Mouse (Mus musculus) liver, adult 2 months (tissue): ENCODE measurements around the gene Fancd2os. TPM values are rescaled to one million over a fixed set of nuclear protein-coding genes. Genes with fewer than 3 reads are reported as not detected.
A peak's percentile ranks its signal among the peaks of the same experiment; 100 is the strongest.

ENCODE experiments used
- DNase-seq: peaks from one replicate; pipeline ENCODE4 v3.0.0-alpha.2; 2011; ENCODE audit warnings: low read depth, low spot score; ENCODE audit errors: extremely low read depth
- H3K27ac ChIP-seq: fragments of 200-500 bp; replicated peaks from 2 replicates; pipeline ENCODE4 v1.5.1; 2012; ENCODE audit warnings: low read depth, mild to moderate bottlenecking, control low read depth, inconsistent platforms, low read length; ENCODE audit not compliant: insufficient read depth
- H3K27me3 ChIP-seq: fragments of 200-500 bp; 2 replicates; pipeline ENCODE4 v1.6.1; 2012; ENCODE audit warnings: mild to moderate bottlenecking, moderate library complexity, low read length, inconsistent platforms; ENCODE audit not compliant: control insufficient read depth, insufficient read depth
- H3K36me3 ChIP-seq: fragments of 200-500 bp; 2 replicates; pipeline ENCODE4 v1.6.1; 2012; ENCODE audit warnings: low read length, inconsistent platforms; ENCODE audit not compliant: control insufficient read depth, insufficient read depth
- H3K4me1 ChIP-seq: fragments of 200-500 bp; 2 replicates; pipeline ENCODE4 v1.6.1; 2011; ENCODE audit warnings: low read length; ENCODE audit not compliant: control insufficient read depth, insufficient read depth
- H3K4me3 ChIP-seq: fragments of 200-500 bp; 2 replicates; pipeline ENCODE4 v1.5.1; 2011; ENCODE audit warnings: low read depth, mild to moderate bottlenecking, control low read depth, low read length, moderate library complexity; ENCODE audit not compliant: insufficient read depth
- H3K79me2 ChIP-seq: fragments of 200-500 bp; 2 replicates; pipeline ENCODE4 v1.6.1; 2012; ENCODE audit warnings: inconsistent platforms, mild to moderate bottlenecking, low read length, moderate library complexity; ENCODE audit not compliant: control insufficient read depth, insufficient read depth
- H3K9ac ChIP-seq: fragments of 200-500 bp; 2 replicates; pipeline ENCODE4 v1.6.1; 2012; ENCODE audit warnings: low read depth, mild to moderate bottlenecking, control low read depth, inconsistent platforms, low read length
- CTCF ChIP-seq: fragments of 200-500 bp; IDR thresholded peaks from 2 replicates; pipeline ENCODE4 v1.5.1; 2011; ENCODE audit warnings: low read depth, low read length, control low read depth
- POLR2A ChIP-seq: fragments of 200-500 bp; IDR thresholded peaks from 2 replicates; pipeline ENCODE4 v1.6.1; 2011; ENCODE audit warnings: low read length, control low read depth; ENCODE audit not compliant: insufficient read depth; ENCODE audit errors: extremely low read depth
- WGBS: fragments of 180-500 bp; shearing (Covaris S2); methylation state at CpG from one replicate; pipeline ENCODE4 v1.1.7; 2018; 5-methylcytosine and 5-hydroxymethylcytosine counted together
- polyA plus RNA-seq: library from polyadenylated mRNA; depleted of rRNA; stranded (reverse); fragments of >200 nt; gene quantifications from 2 replicates; pipeline ENCODE4 v1.2.3, GENCODE M21; 2012
- total RNA-seq: library from RNA; depleted of rRNA; stranded (reverse); fragments of >200 nt; gene quantifications from 2 replicates; pipeline ENCODE4 v1.2.3, GENCODE M21; 2014

Fancd2os gene
- total and polyA plus RNA-seq, 2 experiments = not detected

DNA sequence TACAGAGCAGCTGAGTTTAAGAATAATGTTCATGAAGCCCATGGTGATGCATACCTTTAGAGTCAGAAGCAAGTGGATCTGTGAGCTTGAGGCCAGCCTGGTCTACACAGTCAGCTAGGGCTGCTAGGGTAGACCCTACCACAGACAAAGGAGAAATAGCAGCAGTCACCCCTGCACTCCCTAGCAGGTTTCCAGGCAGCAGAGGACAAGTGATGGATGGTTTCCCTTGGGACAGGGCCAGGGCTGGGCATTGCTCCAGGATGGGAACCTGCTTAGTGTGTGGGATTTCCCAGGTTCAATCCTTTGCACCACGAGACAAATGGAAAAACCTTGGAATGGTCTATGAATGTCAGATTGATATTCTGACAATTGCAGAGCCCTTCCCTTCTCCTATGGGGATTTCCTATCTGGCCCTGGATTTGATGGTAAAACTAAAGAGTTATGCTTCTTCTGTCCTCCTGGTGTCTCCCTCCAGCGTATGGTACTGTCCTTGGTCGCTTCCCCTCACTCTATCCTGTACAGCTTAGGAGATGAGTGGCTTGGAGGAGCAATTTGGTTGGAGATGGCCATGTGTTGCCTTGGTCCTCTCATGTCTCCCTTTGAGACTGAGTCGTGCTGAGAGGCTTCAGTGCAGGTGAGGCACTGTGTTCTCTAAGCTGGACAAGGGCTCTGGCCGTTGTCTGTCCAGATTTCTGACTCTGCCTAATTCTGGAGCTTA, 13.9 kb downstream of the Fancd2os start:
- H3K27ac ChIP-seq = no peak overlapping the region
- H3K4me1 ChIP-seq = no peaks in the 10 kb centered on the region
- no peaks in the 10 kb centered on the region for H3K27me3 ChIP-seq
- TF ChIP-seq CTCF (no peak), POLR2A (no peak)
- H3K4me3 ChIP-seq = no peak overlapping the region
- no peaks in the 10 kb centered on the region for H3K79me2 ChIP-seq
- no peak overlapping the region for H3K9ac ChIP-seq
- DNase-seq = no peak
- 62% methylated on average over 5 of the region's 5 CpGs for WGBS
- no peaks in the 10 kb centered on the region for H3K36me3 ChIP-seq

DNA sequence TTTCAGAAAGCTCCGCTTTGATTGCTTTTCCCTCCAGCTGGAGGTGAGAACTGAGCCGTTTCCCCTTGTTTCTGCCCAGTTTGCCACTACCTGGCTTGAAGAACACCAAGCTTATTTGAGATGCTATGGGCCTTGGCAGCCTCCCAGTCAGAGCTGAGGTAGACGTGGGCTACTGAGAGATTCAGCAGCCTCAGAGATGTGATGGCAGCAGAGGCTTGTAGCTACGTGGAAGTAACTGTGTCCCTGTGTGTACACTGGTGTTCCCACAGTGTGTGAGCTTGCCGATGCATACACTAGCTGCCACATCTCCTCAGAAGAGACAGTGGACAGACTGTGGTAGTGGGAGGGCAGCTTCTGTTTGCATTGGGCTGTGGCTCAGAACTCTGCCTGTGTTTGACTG, 15.4 kb downstream of the Fancd2os start:
- DNase-seq = no peak
- no peak overlapping the region for H3K27ac ChIP-seq
- H3K4me1 ChIP-seq = no peaks in the 10 kb centered on the region
- WGBS = 95% methylated on average over 5 of the region's 5 CpGs
- no peaks in the 10 kb centered on the region for H3K79me2 ChIP-seq
- no peaks in the 10 kb centered on the region for H3K36me3 ChIP-seq
- no peak overlapping the region for H3K4me3 ChIP-seq
- H3K27me3 ChIP-seq = no peaks in the 10 kb centered on the region
- TF ChIP-seq POLR2A (no peak), CTCF (no peak)
- no peak overlapping the region for H3K9ac ChIP-seq

DNA sequence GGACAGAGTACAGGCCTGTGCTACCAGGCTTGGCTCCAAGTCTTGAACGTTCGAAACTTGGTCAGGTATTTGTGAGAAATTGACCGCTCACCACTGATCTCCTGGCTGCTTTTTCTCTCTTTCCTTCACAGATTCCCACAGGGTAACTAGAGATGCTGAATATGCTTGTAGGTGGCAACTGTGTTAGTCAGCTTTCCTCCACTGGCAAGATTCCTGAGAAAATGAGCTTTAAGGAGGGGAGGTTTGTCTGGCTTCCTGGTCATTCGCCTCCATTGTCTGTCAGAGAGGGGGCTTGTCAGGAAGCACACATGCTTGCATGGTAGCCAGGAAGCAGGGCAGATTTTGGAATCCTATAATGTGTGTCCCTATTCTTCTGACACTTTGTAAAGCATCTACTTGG, 17.5 kb downstream of the Fancd2os start:
- TF ChIP-seq POLR2A (no peak), CTCF (no peak)
- H3K4me3 ChIP-seq = no peak overlapping the region
- no peaks in the 10 kb centered on the region for H3K27me3 ChIP-seq
- WGBS = 77% methylated on average over 4 of the region's 4 CpGs
- H3K4me1 ChIP-seq = no peaks in the 10 kb centered on the region
- no peaks in the 10 kb centered on the region for H3K36me3 ChIP-seq
- H3K79me2 ChIP-seq = no peaks in the 10 kb centered on the region
- H3K27ac ChIP-seq = no peak overlapping the region
- no peak overlapping the region for H3K9ac ChIP-seq
- DNase-seq = peak; percentile 4

DNA sequence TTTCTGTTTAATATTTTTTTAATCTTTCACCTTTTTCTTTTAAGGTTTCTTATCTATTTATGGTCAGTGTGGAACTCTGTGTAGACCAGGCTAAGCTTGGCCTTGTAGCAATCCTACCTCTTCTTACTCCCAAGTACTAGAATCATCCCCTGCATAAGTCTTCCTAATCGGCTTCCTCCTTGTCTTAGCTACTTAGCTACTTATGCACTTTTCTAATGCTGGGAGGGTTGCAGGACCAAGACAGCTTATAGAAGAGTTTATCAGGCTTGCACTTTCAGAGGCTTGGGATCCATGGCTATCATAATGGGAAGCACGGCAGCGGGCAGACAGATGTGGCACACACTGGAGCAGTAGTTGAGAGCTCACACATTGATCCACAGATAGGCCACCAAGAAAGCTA, 21.2 kb downstream of the Fancd2os start:
- H3K4me1 ChIP-seq = no peaks in the 10 kb centered on the region
- no peaks in the 10 kb centered on the region for H3K36me3 ChIP-seq
- no peak overlapping the region for H3K9ac ChIP-seq
- H3K27me3 ChIP-seq = no peaks in the 10 kb centered on the region
- no peak for DNase-seq
- TF ChIP-seq CTCF (no peak), POLR2A (no peak)
- 97% methylated on average over 3 of the region's 3 CpGs for WGBS
- no peaks in the 10 kb centered on the region for H3K79me2 ChIP-seq
- H3K4me3 ChIP-seq = no peak overlapping the region
- H3K27ac ChIP-seq = no peak overlapping the region

DNA sequence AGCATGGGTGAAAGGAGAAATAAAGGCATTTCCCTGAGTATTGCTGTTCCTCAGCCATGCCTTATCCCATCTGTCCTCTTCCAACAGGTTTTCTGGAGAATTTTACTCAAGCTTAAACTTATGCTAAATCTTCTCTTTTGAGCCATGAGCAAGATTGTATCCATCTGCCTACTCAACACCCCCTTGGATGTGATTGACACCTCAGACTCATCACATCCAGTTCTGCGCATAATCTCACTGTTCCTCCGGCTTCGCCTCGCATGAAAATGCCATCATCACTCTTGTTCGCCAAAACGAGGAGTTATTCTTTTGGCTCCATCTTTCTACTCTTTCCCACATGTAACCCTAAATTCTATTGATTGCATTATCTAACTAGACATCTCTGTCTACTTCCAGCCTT, 24.5 kb downstream of the Fancd2os start:
- no peak overlapping the region for H3K9ac ChIP-seq
- no peaks in the 10 kb centered on the region for H3K27me3 ChIP-seq
- no peak overlapping the region for H3K27ac ChIP-seq
- no peaks in the 10 kb centered on the region for H3K4me1 ChIP-seq
- no peaks in the 10 kb centered on the region for H3K79me2 ChIP-seq
- DNase-seq = no peak
- H3K4me3 ChIP-seq = no peak overlapping the region
- TF ChIP-seq CTCF = no peak
- TF ChIP-seq POLR2A = no peak
- WGBS = 97% methylated on average over 6 of the region's 6 CpGs
- H3K36me3 ChIP-seq = no peaks in the 10 kb centered on the region

GRCm38 (mm10) chr6:113564557-113564956, 36.0 kb downstream of the Fancd2os start:
- DNase-seq = no peak
- 76% methylated on average over 1 of the region's 1 CpGs for WGBS
- no peaks in the 10 kb centered on the region for H3K79me2 ChIP-seq
- no peak overlapping the region for H3K4me3 ChIP-seq
- no peaks in the 10 kb centered on the region for H3K27me3 ChIP-seq
- no peak overlapping the region for H3K9ac ChIP-seq
- no peak overlapping the region for H3K27ac ChIP-seq
- H3K4me1 ChIP-seq = no peaks in the 10 kb centered on the region
- no peaks in the 10 kb centered on the region for H3K36me3 ChIP-seq
- TF ChIP-seq CTCF (no peak), POLR2A (no peak)
